Mouse (Mus musculus) CH12F3 (cell line): ENCODE results near the gene Pparg.

Source experiments
- in situ Hi-C: fragments of 300-500 bp; cut with MboI; formaldehyde crosslinking; loops from 2 replicates; pipeline ENCODE4 v1.14.3; 2020; ENCODE audit warnings: low sequenced_read_pairs

The Pparg gene

DNA sequence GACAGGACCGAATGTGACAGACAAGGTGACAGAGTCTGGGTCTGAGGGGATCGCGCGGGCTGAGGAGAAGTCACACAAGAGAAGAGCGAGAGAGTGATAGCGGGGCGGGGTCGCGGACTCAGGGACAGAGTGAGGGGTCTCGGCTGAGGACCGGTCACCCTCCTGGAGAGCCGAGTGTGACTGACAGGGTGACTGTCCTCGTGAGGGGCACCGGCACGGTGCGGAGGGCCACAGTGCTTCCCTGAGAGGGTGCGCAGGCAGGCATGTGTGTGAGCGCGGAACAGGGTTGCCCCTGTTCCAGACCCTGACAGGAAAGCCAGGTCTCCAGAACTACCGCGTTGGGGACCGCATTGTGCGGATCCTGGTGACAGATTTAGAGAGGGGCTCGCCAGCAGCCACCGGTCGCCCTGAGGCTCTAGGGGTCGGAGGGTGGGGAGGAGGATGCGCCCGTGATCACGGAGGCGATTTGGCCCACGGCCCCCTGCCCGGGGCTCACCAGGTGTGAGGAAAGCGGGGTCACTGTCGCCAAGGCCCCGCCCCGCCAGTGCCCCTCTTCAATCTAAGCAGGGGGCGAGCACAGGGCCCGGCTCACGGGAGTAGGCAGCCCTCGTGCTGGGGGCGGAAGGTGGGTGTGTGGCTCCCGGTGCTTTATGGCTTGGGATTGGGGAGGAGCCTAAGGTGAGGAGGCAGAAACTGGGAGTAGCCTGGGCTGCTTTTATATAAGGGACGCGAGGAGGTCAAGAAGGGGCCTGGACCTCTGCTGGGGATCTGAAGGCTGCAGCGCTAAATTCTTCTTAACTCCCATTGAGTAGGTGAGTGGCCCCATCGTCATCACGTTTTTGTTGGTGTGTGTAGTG, 1.1 kb downstream of the Pparg start:
- in situ Hi-C loops: no loop called here

DNA sequence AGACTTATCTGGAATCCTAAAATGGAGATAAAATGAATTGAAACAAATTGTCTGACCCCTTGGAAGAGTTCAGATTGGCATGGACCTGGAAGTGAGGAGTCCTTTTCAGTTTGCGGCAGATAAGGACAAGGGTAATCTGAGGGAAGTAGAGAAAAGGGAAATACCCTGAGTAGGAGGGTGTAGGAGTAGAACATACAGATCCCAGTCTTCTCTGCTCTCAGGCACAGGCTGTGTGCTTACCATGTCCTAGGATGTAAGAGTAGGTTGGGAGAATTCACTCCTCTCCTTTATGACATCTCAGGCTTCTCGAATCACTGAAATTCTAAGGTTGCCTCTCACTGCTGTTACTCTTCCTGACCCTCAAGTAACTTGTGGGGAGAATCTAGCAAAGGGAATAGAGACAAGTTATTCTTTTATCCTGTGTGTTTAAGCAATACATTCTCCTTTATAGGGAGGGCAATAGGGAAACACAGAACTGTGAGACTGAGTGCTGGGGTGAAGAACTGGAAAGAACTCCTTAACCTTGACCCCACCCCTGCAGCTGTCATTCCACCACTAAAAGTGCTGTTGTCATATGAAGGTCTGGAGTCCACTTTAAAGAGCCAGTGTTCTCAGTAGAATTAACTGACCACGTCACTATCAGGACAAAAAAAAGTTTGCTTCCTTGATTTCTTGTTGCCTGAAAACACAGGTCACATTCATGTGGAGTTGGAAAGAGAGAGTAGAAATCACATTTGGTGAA, 6.3 kb downstream of the Pparg start:
- in situ Hi-C loops: no loop called here

GRCm38 (mm10) chr6:115374871-115375852, 14.4 kb downstream of the Pparg start:
- in situ Hi-C loops: no loop called here

GRCm38 (mm10) chr6:115380596-115380995, 19.8 kb downstream of the Pparg start:
- in situ Hi-C loops: no loop called here

DNA sequence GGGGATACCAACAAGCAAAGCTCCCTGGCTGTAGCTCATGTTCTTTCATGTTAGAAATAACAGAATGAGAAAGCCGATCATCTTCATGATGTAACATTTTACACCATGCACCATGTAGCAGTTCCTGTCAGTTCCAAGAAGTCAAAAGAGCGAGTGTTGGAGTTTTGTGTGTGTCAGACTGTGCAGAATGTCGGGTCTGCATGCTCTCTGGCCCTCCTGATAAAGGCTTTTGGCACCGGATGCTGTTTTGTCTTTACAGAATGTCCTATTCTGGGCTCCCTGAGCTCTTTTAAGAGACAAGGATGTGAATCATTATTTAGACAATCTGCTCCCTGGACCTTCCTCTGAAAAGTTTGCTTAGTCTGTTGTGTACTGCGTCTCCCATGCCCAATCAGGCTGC, 22.0 kb downstream of the Pparg start:
- in situ Hi-C loops: no loop called here

GRCm38 (mm10) chr6:115389945-115390540, 29.3 kb downstream of the Pparg start:
- in situ Hi-C loops: no loop called here

GRCm38 (mm10) chr6:115396911-115397310, 36.2 kb downstream of the Pparg start:
- in situ Hi-C loops: no loop called here

DNA sequence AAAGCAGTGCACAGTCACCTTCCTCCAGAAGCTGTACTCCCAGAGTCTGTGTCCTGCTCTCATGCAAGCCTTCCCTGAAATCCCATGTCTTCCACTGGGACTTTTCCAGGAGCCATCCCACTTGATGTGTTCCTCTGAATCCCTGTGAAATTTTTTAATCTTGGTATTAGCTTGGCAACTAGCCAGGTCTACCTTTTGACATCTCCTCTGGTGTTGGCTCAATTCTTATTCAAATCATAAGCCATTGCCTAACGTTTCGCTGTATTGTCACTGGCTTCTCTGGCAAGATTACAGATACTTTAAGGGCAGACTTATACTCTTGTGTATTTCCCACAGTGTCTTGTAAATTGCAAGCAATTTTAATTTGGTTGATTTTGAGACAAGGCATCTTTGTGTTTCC, 43.6 kb downstream of the Pparg start:
- in situ Hi-C loops: no loop called here

GRCm38 (mm10) chr6:115411477-115411876, 50.7 kb downstream of the Pparg start:
- in situ Hi-C loops: no loop called here

DNA sequence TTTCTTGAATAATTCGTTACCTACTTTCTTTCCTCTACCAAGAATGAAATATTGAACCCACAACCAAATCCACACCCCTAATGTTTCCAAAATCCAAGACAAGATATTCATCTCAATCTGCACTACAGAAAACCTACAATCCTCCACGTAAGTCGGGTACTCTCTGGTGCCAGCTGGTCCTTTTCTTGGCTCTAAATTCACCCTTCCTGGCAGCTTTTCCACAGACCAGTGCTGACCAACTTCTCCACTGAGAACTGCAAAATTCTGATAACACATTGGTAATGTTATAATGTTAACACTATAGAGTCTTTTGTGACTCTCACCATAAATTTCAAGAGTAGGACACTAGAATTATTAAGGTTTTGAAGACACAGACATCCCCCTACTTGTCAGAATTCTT, 57.4 kb downstream of the Pparg start:
- in situ Hi-C loops: no loop called here

- in situ Hi-C loops: no loop called here
Observed at GRCm38 (mm10) chr6:115418964-115419363, 58.2 kb downstream of the Pparg start.

DNA sequence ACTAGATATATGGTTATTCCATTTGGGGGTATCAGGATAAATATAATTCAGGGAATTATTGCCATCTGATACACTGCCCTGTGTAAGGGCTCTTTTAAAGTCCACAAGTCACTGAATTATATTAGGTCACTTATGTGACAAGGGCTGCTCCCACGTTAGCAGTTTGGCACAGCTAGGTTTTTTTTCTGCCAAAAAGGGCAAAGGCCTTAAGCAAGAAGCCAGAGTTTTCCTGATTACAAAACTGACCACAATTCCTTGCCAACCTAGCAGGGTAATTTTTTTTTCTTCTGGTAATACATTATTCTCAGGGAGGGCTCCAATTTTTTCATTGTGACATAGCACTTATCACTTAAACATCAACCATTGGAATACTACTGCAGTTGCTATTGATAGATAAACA, 60.2 kb downstream of the Pparg start:
- in situ Hi-C loops: no loop called here

DNA sequence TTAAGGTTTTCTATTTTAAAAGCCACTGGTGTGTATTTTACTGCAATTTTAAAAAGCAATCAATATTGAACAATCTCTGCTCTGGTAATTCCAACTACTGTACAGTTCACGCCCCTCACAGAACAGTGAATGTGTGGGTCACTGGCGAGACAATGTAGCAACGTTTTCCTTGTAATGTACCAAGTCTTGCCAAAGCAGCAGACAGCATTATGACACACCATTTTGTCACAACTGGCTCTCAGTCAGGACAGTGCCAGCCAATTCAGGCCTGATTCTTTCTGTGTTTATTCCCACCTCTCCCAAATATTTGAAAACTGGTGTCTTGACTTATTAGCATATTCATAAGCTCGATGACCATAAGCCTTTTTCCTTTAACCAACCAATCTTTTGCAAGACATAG, 60.9 kb downstream of the Pparg start:
- in situ Hi-C loops: no loop called here

GRCm38 (mm10) chr6:115424433-115424832, 63.7 kb downstream of the Pparg start:
- in situ Hi-C loops: no loop called here

DNA sequence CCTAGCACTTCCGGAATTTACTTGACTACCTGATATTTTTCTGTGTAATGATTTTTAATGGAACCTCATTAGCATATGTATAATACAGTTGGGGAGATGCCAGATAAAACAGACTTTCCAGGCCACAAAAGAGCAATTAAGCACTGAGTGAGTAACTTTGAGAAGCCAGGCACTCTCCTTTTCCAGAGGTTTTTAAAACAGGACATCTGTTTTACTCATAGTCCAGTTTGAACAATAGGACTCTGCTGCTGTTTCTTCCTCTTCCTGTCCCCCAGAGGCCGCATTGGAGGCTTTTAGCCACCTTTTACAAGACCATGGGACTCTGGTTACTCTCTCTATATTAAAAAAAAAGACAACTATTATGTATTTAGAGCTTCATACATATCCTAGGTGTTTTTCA, 72.0 kb downstream of the Pparg start:
- in situ Hi-C loops: no loop called here

DNA sequence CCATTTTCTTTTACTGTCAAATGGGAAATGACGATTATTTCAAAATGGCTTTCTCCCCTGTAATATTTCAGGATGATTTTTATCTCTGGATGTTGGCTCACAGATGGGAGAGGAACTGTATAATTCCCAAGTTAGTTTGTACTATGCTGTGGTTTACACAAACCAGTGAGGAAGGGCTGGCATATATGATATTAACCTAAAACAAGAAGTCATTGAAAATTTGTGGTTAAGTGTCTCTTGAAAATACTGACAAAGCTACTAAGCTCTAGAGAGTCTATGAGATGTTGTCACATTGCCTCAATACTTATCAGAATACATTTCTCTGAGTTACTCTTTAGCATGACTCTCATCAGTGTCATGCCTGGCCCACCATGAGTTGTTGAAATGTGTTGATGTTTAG, 73.3 kb downstream of the Pparg start:
- in situ Hi-C loops: no loop called here

DNA sequence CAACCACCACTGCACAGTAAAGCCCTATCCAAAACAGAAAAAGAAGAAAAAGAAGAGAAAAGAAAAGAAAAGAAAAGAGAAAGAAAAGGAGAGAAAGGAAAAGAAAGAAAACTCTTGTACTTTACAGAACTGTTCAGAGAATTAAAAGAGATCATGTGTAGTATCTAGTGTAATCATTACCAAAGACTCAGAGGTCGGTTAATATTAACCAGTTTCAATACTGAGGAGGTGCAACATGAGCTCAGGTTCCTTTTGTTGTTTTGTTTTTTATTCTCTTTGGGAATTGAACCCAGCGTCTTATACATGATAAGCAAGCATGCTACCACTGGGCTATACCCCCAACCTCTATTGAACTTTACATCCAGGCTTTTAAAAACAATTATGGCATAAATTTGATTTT, 74.1 kb downstream of the Pparg start:
- in situ Hi-C loops: no loop called here

DNA sequence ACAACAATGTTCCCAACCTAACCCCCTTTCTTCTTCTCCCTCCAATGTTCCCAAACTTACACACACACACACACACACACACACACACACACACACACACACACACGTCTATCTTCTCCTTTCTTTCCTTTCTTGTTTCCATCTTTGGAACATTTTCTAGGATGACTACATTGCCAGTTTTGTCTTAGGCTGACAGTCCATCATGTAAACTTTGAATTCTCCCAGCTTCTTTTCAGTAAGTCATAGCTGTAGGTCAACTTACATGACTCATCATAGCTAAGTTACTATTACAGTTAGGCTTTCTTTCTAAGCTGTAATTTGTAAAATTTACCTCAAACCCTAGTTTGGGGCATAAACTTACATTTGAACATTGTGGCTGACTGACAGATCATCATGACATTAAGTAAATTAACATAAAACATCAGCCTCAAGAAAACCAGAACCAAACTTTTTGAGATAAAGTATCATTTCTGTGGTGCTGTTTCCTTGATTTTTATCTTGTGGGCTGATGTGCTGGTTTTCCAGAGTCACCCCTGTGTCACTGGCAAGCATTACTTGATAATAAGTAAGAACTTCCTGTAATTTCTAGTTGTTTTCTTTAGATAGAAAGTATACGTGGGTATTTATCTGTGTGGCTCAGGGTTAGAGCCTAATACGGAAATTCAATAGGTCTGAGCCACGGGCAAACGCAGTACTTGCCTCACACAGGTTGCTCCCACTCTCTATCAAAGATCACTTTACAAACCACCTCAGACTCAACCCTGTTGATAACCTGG, 79.7 kb downstream of the Pparg start:
- in situ Hi-C loops: no loop called here

GRCm38 (mm10) chr6:115452501-115452900, 91.8 kb downstream of the Pparg start:
- in situ Hi-C loops: no loop called here

DNA sequence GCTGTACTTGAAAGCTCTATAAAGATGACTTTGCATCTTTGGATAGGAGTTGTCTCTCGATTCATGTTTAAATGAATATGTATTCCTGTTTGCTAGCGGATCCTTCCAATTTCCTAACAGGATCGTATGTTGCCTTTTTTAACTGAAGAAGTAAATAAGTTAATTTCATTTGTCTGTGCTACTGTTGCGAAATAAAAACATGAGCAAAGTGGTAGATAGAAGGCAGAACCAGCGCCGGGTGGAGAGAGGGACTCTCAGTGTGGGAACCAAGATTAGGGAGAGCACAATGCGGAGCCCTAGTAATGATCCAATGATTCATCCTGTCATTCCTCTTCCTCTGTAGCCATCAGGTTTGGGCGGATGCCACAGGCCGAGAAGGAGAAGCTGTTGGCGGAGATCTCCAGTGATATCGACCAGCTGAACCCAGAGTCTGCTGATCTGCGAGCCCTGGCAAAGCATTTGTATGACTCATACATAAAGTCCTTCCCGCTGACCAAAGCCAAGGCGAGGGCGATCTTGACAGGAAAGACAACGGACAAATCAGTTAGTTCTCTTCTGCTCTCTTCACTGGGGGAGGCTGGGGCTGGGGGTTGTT, 102.1 kb downstream of the Pparg start:
- in situ Hi-C loops: no loop called here
